Mouse (Mus musculus): ENCODE measurements around the gene Enpep.

Enpep gene

DNA sequence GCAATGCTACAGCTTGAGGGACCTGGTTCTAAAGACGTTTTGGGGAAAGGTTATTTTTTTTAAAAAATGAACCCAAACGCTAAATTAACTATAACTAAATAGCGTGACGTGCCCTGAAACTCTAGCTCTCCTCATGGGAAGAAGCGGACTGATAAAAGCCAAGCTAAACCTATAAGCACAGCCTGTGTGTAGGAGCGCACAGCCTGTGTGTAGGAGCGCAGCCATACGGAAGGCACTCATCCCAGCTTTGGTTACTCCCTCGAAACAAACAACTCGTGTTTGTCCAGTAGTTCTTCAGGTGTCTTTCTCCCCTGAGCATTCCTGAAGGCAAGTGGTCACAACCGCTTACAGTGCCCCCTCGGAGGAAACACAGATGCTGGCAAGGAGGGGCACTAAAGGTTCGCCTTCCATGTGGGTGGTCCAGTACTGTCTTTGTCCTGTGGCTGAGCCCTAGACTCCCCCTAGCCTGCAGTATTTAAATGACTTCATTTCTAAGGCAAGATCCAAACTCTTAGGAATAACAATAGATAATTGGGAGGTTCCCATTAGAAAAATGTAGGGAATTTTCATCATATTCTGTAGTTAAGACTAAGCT, 93.8 kb downstream of the Enpep start:
- DNase-seq (ENCODE audit: low read depth, low spot score) = no peak

GRCm38 (mm10) chr3:129238010-129238409, 94.5 kb downstream of the Enpep start:
- no peak for DNase-seq (ENCODE audit: low read depth, low spot score)

DNA sequence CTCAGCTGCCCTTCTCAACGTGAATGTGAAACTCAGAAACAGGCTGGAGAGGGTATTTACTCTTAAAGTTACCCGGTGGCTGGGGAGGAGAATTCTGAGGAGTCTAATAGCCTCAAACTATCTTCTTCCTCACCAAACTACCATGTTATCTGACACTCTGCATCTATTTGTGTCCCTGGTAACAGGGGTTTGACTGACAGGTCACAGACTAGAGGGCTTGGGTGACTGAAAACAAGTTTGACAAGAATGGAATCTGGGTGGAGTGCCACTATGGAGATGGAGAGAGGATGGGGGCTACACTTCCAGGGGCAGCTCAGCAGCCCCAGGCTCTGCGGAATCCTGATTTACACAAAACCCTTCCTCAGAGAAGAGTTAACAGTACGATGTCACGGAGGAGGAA, 105.2 kb downstream of the Enpep start:
- DNase-seq (ENCODE audit: low read depth, low spot score) = no peak

DNA sequence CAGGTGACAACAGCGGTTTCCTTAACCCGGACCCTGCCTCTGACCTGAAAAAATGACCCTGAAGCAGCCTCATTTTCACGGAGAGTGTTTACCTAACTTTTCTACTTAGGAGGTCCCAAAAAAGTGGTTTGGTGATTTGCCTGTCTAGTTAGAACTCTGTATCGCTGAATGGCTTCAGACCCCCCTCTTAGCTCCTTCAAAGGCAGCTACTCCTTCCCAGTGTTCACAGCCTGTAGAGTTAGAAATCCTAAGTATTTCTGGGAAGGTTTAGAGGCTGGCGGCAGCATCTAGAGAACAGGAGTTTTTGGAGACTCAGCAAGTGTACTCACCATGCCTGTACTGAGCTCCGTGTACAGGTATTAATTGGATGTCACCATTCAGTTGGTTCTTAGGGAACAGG, 105.8 kb downstream of the Enpep start:
- DNase-seq (ENCODE audit: low read depth, low spot score) = no peak

DNA sequence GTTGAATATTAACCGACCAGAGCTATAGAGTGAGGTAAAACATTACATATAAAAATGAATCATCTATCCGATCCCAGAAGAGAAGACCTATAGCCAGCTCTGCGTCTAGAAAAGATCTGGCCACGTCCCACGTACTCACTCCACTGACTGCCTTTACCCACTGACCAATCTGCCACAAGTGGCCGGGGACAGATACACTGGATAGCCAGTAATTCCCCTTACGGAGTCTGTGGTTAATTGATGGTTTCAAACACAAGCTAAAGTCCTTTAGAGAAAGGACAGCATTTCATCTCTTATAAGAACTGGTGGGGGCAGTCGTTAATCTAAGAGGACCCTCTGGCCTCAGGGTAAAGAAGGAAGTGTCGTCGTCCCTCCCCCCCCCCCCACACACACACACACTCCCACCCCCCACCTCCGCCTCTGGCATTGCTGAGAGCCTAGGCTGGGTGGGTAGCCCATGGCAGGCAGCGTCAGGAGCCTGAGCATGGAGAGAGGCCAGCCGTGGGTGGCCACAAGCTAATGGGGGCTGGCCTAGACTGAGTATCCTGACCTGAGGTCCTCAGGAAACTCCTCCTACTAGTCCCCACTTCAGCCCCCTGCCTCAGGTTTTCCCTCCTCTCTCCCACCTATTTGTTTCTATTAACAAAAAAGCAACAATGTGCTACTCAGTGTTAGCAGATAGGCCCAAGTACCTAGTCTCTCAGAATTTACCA, 106.8 kb downstream of the Enpep start:
- DNase-seq (ENCODE audit: low read depth, low spot score) = no peak

- DNase-seq (ENCODE audit: low read depth, low spot score) = no peak
Observed at GRCm38 (mm10) chr3:129224806-129225576, 107.5 kb downstream of the Enpep start.

GRCm38 (mm10) chr3:129223964-129224805, 108.3 kb downstream of the Enpep start:
- DNase-seq (ENCODE audit: low read depth, low spot score) = no peak

GRCm38 (mm10) chr3:129223401-129223800, 109.1 kb downstream of the Enpep start:
- DNase-seq (ENCODE audit: low read depth, low spot score) = no peak

GRCm38 (mm10) chr3:129222448-129223290, 109.9 kb downstream of the Enpep start:
- no peak for DNase-seq (ENCODE audit: low read depth, low spot score)

DNA sequence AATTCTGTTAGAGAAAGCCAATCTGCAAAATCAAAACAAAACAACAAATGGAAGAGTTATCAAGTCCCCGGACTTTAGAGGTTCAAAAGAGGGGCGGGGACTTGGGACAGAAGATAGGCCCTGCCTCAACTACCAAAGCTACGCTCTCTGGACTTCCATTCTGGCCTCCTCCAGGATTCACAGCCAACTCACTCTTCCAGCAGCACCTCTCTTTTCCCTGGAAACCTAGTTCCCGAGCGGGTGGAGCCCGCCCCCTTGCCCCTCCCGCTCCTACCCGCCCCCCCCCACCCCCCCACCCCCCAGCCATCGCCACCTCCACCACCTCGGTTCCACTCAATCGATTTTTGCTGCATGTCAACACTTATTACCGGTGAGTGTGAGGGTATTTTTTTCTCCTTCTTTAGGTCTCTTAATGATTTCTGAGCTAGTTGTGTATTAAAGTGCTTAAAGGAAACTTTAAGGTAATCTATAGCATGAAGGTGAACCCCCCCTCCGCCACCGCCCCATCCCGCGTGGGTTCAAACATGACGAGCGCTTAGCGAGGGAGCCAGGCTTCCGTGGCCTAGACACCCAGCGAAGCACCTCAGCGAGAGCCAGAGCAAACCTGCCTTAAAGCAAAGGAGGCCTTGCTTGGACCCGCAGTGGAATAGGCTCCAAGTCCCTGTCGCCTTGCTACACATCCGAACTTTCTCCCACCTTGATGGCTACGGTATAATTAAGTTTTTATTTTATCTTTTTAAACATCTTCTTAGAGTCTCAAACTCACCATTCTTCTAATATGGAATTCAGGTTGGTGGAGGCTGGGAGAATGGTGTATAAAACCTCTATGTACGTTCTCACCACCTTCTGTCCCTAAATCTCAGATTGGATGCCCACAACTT, 110.9 kb downstream of the Enpep start:
- no peak for DNase-seq (ENCODE audit: low read depth, low spot score)

DNA sequence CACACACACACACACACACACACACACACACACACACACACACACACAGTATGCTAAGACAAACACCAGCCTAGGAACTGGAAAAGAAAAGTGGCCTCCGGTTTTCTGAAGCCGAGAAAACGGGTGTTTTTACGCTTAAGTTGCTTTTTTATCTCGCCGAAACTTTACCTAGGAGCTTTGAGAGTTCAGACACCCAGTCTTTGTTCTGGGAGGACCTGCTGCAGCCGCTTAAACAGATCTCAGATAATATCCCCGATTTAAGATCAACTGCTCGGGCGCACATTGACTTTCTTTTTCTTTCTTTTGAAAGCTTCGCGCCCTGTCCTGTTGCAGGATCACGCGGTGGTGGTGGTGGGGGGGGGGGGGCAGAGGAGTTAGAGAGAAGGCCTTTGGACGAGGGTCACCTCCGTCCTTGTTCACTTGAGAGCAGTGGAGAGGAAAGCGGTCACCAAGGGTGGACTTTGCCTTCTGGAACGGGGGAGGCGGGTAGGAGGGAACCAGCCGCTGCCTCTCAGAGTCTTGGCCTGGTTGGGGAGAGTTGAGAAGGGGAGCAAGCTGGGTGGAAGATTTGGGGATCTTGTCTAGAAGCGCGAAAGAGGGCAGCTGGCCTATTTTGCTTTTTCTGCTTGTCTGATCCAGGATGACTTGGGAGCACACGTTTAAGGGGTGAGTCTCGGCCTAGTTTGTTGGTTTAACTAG, 111.7 kb downstream of the Enpep start:
- DNase-seq (ENCODE audit: low read depth, low spot score) = no peak

DNA sequence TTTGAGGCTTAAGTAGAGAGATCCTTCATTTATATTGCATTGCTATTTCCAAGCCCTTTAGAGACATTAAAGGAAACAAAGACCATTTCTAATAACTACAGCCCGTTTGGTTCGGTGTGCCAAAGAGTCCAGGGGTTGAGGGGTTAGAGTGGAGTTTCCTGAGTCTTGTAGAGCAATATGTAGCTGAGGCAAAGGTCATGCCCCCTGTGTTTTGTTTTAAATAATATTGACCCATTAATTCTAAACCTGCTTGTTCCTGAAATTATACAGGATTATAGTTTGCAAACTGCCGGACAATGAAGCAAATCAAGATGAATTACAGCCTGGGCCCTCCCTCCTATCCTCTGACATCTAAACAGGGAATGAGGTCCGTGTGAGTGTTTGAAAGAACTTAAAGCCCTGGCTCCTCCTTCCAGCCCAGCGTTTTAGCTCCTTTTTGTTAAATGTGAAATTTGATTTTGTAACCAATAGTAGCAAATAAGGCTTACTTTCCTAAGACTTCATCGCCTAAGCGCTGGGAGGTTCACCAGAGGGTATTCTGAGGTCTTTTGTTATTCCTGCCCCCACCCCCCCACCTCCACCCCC, 112.3 kb downstream of the Enpep start:
- no peak for DNase-seq (ENCODE audit: low read depth, low spot score)

Data from c-Kit-negative CD71-positive TER-119-positive erythroid progenitor cells, embryonic 14.5 days (primary cell).